Mouse (Mus musculus) small intestine, adult 2 months (tissue): Measurements from ENCODE around the gene Mpc1.

ENCODE experiments used
- CTCF ChIP-seq: fragments of 200-500 bp; IDR thresholded peaks from 2 replicates; pipeline ENCODE4 v1.5.1; 2012; ENCODE audit warnings: low read depth, mild to moderate bottlenecking, control low read depth, inconsistent platforms, low read length, moderate library complexity, mixed read lengths; ENCODE audit not compliant: insufficient replicate concordance, insufficient read length; ENCODE audit errors: extremely low read depth
- POLR2A ChIP-seq: fragments of 200-500 bp; IDR thresholded peaks from 2 replicates; pipeline ENCODE4 v1.6.1; 2012; ENCODE audit warnings: low read depth, mild to moderate bottlenecking, control low read depth, inconsistent platforms, low read length, moderate library complexity

DNA sequence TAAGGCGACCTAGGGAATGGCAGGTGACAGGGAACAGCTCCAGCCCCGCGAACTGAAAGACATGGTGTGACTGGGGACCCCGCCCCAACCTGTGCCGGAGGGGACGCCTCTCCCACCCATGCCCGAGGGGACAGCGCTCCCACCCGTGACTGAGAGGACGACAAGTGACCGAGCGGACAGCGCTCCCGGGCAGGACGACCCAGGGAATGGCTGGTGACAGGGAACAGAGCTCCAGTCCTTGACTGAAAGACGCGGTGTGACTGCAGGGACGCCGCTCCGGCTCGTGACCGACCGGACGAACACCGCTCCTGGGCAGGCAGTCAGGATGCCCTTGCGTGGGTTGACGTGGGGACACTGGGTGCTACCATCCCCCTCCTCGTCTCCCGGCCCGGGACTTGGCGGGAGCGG lies 1.6 kb downstream of the Mpc1 start:
- TF ChIP-seq CTCF (no peak), POLR2A (no peak)
